Mouse (Mus musculus) embryonic fibroblast, embryonic 13.5 days (primary cell): ENCODE measurements around the gene Mgat5b. TPM values are rescaled to one million over a fixed set of nuclear protein-coding genes. Genes with fewer than 3 reads are reported as not detected.

ENCODE experiments used
- H3K27ac ChIP-seq: 2 replicates; pipeline ENCODE4 v1.5.1; 2012; ENCODE audit warnings: low read length, control low read depth, inconsistent platforms; ENCODE audit not compliant: insufficient read depth
- H3K4me1 ChIP-seq: 2 replicates; pipeline ENCODE4 v1.6.1; 2011; ENCODE audit warnings: low read length; ENCODE audit not compliant: control insufficient read depth, insufficient read depth
- H3K4me3 ChIP-seq: 2 replicates; pipeline ENCODE4 v1.5.1; 2011; ENCODE audit warnings: mild to moderate bottlenecking, control low read depth, low read length; ENCODE audit not compliant: insufficient read depth
- CTCF ChIP-seq: IDR thresholded peaks from 2 replicates; pipeline ENCODE4 v1.5.1; 2011; ENCODE audit warnings: mild to moderate bottlenecking, control low read depth, low read length, moderate library complexity, borderline replicate concordance; ENCODE audit not compliant: insufficient read depth
- POLR2A ChIP-seq: IDR thresholded peaks from 2 replicates; pipeline ENCODE4 v1.6.1; 2011; ENCODE audit warnings: low read depth, mild to moderate bottlenecking, control low read depth, low read length, moderate library complexity
- polyA plus RNA-seq: library from polyadenylated mRNA; stranded (reverse); fragments of >200 nt; gene quantifications from 2 replicates; pipeline ENCODE4 v1.2.4, GENCODE M21; 2011; ENCODE audit warnings: low read depth; ENCODE audit not compliant: missing spikeins, insufficient read length

Gene Mgat5b
- polyA plus RNA-seq, 1 experiment: not detected

GRCm38 (mm10) chr11:116970847-116971246 is 52.2 kb downstream of the Mgat5b start:
- H3K4me1 ChIP-seq: no peaks in the 10 kb centered on the region
- TF ChIP-seq CTCF: no peak
- TF ChIP-seq POLR2A: no peak
- no peak overlapping the region for H3K27ac ChIP-seq
- no peak overlapping the region for H3K4me3 ChIP-seq

GRCm38 (mm10) chr11:116972828-116973227 is 54.2 kb downstream of the Mgat5b start:
- TF ChIP-seq CTCF: no peak
- no peak for TF ChIP-seq POLR2A

GRCm38 (mm10) chr11:116973508-116973907 is 54.8 kb downstream of the Mgat5b start:
- Histone ChIP-seq H3K4me3 (no peak overlapping the region), H3K27ac (no peak overlapping the region), H3K4me1 (no peaks in the 10 kb centered on the region)
- no peak for TF ChIP-seq CTCF
- no peak for TF ChIP-seq POLR2A

More at GRCm38 (mm10) chr11:116972828-116973227, 54.2 kb downstream of the Mgat5b start:
- Histone ChIP-seq H3K4me3 (no peak overlapping the region), H3K4me1 (no peaks in the 10 kb centered on the region), H3K27ac (no peak overlapping the region)

GRCm38 (mm10) chr11:116974341-116974740 is 55.7 kb downstream of the Mgat5b start:
- TF ChIP-seq POLR2A (no peak), CTCF (no peak)
- Histone ChIP-seq H3K4me1 (no peaks in the 10 kb centered on the region), H3K4me3 (no peak overlapping the region), H3K27ac (no peak overlapping the region)

GRCm38 (mm10) chr11:116980313-116980712 is 61.6 kb downstream of the Mgat5b start:
- TF ChIP-seq CTCF (no peak), POLR2A (no peak)
- Histone ChIP-seq H3K4me1 (no peaks in the 10 kb centered on the region), H3K27ac (no peak overlapping the region), H3K4me3 (no peak overlapping the region)

GRCm38 (mm10) chr11:116982543-116982942 is 63.9 kb downstream of the Mgat5b start:
- no peaks in the 10 kb centered on the region for H3K4me1 ChIP-seq
- no peak overlapping the region for H3K27ac ChIP-seq
- H3K4me3 ChIP-seq: no peak overlapping the region
- TF ChIP-seq CTCF: no peak
- no peak for TF ChIP-seq POLR2A

GRCm38 (mm10) chr11:116985504-116986385 is 67.1 kb downstream of the Mgat5b start:
- no peak overlapping the region for H3K27ac ChIP-seq
- no peak for TF ChIP-seq CTCF
- TF ChIP-seq POLR2A: no peak
- H3K4me1 ChIP-seq: no peaks in the 10 kb centered on the region
- H3K4me3 ChIP-seq: no peak overlapping the region

- TF ChIP-seq POLR2A (no peak), CTCF (no peak)
- no peaks in the 10 kb centered on the region for H3K4me1 ChIP-seq
- no peak overlapping the region for H3K27ac ChIP-seq
- no peak overlapping the region for H3K4me3 ChIP-seq
Observed at GRCm38 (mm10) chr11:116988131-116988530, 69.5 kb downstream of the Mgat5b start.

- no peak overlapping the region for H3K4me3 ChIP-seq
- no peak for TF ChIP-seq POLR2A
- TF ChIP-seq CTCF: no peak
- H3K27ac ChIP-seq: no peak overlapping the region
- H3K4me1 ChIP-seq: no peaks in the 10 kb centered on the region
Observed at GRCm38 (mm10) chr11:116990231-116990630, 71.6 kb downstream of the Mgat5b start.

GRCm38 (mm10) chr11:116991410-116991809 is 72.7 kb downstream of the Mgat5b start:
- Histone ChIP-seq H3K4me1 (no peaks in the 10 kb centered on the region), H3K27ac (no peak overlapping the region), H3K4me3 (no peak overlapping the region)
- TF ChIP-seq CTCF (no peak), POLR2A (no peak)
